Mouse (Mus musculus) right cerebral cortex, postnatal 14 days (tissue): ENCODE results near the gene Eif4enif1.

Experiments used
- DNase-seq: peaks from one replicate; pipeline ENCODE4 v3.0.0; 2022

Eif4enif1 gene

GRCm38 (mm10) chr11:3278351-3278750, 76.2 kb downstream of the Eif4enif1 start:
- no peak for DNase-seq

- DNase-seq, result no peak
Observed at GRCm38 (mm10) chr11:3279729-3280128, 77.5 kb downstream of the Eif4enif1 start.

- no peak for DNase-seq
Observed at GRCm38 (mm10) chr11:3282887-3283286, 80.7 kb downstream of the Eif4enif1 start.

GRCm38 (mm10) chr11:3283645-3284044, 81.5 kb downstream of the Eif4enif1 start:
- no peak for DNase-seq

GRCm38 (mm10) chr11:3285940-3286339, 83.7 kb downstream of the Eif4enif1 start:
- no peak for DNase-seq

GRCm38 (mm10) chr11:3287131-3287530, 84.9 kb downstream of the Eif4enif1 start:
- no peak for DNase-seq

GRCm38 (mm10) chr11:3287921-3288320, 85.7 kb downstream of the Eif4enif1 start:
- no peak for DNase-seq

GRCm38 (mm10) chr11:3288521-3289301, 86.5 kb downstream of the Eif4enif1 start, which contains the start of gene Patz1:
TSS of gene Patz1 (plus strand) at chr11:3288874.
- DNase-seq, result peak; percentile 41

- DNase-seq, result peak; percentile 77
Observed at GRCm38 (mm10) chr11:3289302-3289802, 87.2 kb downstream of the Eif4enif1 start.

GRCm38 (mm10) chr11:3289803-3290639, 87.8 kb downstream of the Eif4enif1 start:
- DNase-seq, result peak; percentile 86

GRCm38 (mm10) chr11:3290640-3291310, 88.6 kb downstream of the Eif4enif1 start:
- DNase-seq, result peak; percentile 72

- DNase-seq, result no peak
Observed at GRCm38 (mm10) chr11:3291311-3292061, 89.3 kb downstream of the Eif4enif1 start.

GRCm38 (mm10) chr11:3292062-3292421, 89.8 kb downstream of the Eif4enif1 start:
- no peak for DNase-seq

- no peak for DNase-seq
Observed at GRCm38 (mm10) chr11:3292711-3293249, 90.6 kb downstream of the Eif4enif1 start.

GRCm38 (mm10) chr11:3293361-3293760, 91.2 kb downstream of the Eif4enif1 start:
- DNase-seq, result no peak
